Mouse (Mus musculus): ENCODE results near the gene Rps7.

Gene Rps7

DNA sequence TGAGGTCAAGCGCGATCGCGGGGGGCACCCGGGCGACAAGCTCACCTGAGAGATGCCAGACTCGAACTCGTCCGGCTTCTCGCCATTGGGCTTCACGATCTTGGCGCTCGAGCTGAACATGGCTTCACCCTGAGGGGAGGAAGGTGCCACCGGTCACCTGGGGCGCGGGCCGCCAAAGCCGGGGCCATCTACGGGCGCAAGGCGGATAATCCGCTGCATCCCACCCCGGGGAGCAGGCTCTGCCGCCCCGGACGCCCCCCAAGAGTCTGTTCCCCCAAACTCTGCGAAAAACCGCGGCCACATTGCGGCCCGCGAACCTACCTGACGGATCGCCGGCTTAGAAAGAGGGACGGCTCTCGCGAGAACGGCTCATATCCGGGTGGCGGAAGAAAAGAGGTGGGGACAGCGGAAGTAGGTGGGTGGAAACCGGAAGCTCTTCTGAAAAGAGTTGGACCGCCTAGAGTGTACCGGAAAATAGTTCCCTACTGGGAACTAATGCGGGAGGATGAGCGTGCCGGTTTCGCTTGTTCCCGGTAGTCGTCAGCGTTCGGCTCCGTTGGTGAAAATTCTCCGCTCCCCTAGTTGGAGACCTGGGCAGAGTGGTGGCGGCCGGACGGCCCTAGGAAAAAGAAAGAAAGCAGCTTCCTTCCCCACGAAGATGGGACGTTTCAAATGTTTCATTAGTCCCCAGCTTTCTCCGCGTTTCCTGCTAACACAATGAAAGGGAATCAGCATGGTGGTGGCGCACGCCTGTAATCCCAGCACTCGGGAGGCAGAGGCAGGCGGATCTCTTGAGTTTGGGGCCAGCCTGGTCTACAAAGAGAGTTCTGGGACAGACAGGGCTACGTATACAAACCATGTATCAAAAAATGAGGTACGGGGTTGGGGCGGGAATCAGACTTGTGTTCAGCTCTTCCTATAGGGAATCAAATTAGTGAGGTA, at the start of gene Rps7:
Rps7 (minus strand) TSS at position 419 of the 942 bp plus-strand sequence.
- peak; percentile 95 for DNase-seq (ENCODE audit: low read depth, low spot score)

DNA sequence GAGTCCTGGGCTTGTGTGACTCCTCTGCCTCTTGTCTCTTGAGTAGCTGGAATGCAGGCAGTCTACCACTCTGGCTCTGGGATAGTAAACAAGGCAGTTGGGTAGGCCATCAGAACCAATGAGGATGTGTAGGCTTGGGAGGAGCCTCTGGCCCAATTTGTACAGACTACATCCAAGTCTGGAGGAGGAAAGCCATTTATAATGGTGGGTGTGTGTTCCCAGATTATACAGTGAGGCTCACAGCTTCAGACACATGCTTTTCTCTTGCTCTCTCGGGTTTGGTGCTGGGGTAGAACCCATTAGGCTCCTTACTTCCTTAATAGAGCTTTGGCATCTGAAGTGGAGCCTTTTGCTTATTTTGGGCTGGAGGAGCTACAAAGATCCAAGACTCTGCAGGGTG, 48.9 kb upstream of the Rps7 start:
- DNase-seq (ENCODE audit: low read depth, low spot score), result no peak

DNA sequence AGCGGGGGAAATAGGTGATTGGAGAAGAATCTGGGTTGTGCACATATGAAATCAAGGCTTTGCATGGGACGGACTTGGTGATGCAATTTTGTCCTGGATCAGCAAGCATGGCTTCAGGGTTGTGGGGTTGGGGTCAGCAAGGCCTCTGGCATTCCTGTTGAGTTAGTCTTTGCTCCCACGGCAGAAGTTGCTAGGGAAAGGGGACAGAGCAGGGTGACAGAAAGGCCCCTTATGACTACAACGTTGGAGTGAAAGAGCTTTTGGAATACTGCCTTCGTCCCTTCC, 40.1 kb upstream of the Rps7 start:
- DNase-seq (ENCODE audit: low read depth, low spot score), result no peak

GRCm38 (mm10) chr12:28675121-28675924, 39.6 kb upstream of the Rps7 start, which contains the start of gene Adi1:
Adi1 (plus strand) TSS chr12:28675231.
- DNase-seq (ENCODE audit: low read depth, low spot score), result peak; percentile 91

GRCm38 (mm10) chr12:28674038-28674720, 38.4 kb upstream of the Rps7 start:
- DNase-seq (ENCODE audit: low read depth, low spot score), result no peak

- no peak for DNase-seq (ENCODE audit: low read depth, low spot score)
Measured at GRCm38 (mm10) chr12:28667287-28667686, 31.5 kb upstream of the Rps7 start.

DNA sequence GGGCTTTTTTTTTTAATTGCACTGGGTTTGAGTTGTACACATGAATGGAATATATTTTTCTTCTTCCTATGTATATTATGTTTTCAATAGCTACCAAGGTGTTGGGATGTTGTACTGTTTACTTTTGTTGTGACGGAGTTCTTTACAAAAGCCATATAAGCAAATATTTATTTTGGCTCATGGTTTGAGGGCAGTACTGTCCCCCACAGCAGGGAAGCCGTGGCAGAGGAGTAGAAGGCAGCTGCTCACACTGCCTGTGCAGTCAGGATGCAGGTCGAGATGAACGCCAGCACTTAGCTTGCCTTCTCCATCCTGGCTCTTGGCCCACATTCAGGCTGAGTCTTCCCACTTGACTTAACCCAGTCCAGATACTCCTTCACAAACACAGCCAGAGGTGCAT, 31.0 kb upstream of the Rps7 start:
- no peak for DNase-seq (ENCODE audit: low read depth, low spot score)

DNA sequence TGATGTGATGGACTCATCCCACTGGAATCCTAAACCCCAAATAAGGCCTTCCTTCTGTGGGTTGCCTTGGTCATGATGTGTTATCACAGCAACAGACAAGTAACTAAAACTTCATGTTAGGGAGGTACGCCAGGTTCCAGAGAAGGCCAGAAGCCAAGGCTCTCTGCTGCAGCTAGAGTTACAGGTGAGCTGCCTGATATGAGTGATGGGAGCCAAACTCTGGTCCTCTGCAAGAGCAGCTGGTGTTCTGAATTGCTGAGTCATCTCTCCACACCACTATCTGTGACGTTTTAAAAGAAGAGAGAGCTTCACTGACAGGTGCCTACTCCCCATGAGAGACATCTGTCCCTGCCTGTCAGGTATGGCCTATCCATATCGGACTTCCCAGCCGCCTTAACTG, 26.9 kb upstream of the Rps7 start:
- no peak for DNase-seq (ENCODE audit: low read depth, low spot score)

GRCm38 (mm10) chr12:28649141-28650110, 13.7 kb upstream of the Rps7 start, which contains the start of gene Rnaseh1:
Rnaseh1 (plus strand) TSS chr12:28649602.
- DNase-seq (ENCODE audit: low read depth, low spot score), result peak; percentile 87

DNA sequence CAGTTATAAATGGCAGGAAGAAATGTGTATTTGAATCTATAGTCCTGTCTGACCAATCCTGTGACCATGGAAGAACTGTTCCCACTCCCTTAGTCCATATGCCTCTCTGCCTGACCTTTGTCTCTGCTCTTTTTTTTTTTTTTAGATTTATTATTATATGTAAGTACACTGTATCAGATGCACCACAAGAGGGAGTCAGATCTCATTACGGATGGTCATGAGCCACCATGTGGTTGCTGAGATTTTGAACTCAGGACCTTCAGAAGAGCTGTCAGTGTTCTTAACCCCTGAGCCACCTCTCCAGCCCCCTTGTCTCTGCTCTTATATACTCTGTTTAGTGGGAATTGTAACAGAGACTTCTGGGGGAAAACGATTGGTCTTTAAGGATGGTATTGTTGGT, 3.0 kb upstream of the Rps7 start:
- DNase-seq (ENCODE audit: low read depth, low spot score), result peak; percentile 40

GRCm38 (mm10) chr12:28636543-28636942, 790 bp upstream of the Rps7 start:
- peak; percentile 24 for DNase-seq (ENCODE audit: low read depth, low spot score)

GRCm38 (mm10) chr12:28635058-28635534, 657 bp downstream of the Rps7 start:
- no peak for DNase-seq (ENCODE audit: low read depth, low spot score)

DNA sequence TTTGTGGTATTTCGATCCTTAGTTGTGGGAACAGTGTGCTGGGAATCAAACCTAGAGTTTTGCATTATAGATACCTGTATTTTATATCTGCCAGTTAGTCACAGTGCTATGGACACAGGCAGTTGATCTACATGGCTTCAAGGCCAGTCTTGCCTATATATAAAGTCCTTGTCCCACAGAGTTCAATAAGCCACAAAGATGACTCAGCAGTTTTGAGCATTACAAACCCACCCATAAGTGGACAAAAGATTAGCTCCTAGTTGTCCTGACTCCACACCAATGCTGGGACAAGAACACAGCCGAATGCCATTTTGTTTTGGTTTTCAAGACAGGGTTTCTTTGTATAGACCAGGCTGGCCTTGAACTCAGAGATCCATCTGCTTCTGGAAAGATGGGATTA, 7.3 kb downstream of the Rps7 start:
- DNase-seq (ENCODE audit: low read depth, low spot score), result peak; percentile 26

DNA sequence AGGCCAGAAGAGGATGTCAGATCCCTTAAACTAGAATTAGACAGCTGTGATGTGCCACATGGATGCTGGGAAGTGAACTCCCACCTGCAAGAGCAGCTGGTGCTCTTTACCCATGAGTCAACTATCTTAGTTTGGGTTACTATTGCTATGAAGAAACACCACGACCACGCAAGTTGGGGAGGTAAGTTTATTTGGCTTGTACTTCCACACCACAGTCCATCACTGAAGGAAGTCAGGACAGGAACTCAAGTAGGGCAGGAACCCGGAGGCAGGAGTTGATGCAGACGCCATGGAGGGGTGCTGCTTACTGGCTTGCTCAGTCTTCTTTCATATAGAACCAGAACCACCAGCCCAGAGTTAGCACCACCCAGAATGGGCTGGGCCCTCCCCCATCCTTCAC, 8.7 kb downstream of the Rps7 start:
- no peak for DNase-seq (ENCODE audit: low read depth, low spot score)

- DNase-seq (ENCODE audit: low read depth, low spot score), result no peak
Measured at GRCm38 (mm10) chr12:28625407-28625806, 10.3 kb downstream of the Rps7 start.

GRCm38 (mm10) chr12:28624251-28624650, 11.5 kb downstream of the Rps7 start:
- no peak for DNase-seq (ENCODE audit: low read depth, low spot score)

GRCm38 (mm10) chr12:28623195-28623594, 12.6 kb downstream of the Rps7 start, which contains the start of gene Colec11:
Colec11 (minus strand) TSS chr12:28623377.
- DNase-seq (ENCODE audit: low read depth, low spot score), result no peak

- DNase-seq (ENCODE audit: low read depth, low spot score), result no peak
Measured at GRCm38 (mm10) chr12:28622641-28623040, 13.1 kb downstream of the Rps7 start.

DNA sequence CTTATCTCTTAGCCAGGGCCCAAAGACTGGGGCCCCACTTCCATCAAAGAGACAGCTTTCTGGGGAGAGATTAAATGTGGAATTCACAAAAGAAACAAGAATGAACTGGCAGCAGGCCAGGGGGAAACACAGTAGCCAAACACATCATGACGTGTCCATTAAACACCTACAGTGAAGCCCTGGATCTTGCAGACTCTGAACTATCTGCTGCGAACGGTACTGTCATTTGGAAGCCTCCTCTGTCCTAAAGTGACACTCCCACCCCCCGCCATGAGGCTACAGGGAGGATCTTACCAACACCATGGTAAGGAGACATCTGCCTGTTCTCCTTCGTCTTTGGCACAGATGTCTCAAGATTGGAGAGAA, 13.6 kb downstream of the Rps7 start:
- no peak for DNase-seq (ENCODE audit: low read depth, low spot score)

DNA sequence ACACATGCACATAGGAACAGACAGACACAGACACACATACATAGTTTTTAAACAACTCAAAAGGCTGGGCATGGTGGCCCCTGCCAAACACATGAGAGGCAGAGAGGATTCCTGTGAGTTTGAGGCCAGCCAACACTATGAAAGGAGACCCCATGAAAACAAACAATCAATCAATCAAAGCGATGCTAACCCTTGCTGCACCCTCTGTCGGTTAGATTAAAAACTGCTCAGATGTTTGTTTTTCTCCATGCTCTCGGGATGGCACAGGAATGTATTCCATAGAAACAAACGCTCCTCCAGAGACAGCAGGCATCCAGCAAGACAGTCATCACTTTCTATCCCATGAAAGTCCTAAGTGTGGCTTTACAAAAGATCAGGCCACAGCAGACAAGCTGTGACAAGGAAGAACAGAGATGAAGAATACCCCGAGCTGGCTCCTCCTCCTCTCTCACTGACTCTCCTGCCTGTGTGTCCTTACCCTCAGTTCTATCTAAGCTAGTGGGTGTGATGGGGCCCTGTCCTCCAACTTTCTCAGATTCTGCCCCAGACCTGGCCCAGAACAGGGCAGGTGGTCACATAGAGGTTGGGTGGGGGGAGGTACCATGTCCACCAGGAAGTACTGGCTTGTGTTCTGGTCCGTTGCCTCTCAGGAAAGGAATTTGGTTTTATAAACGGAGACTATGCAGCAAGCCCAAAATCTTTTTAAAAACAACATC, 14.1 kb downstream of the Rps7 start:
- DNase-seq (ENCODE audit: low read depth, low spot score), result no peak
